Mouse (Mus musculus) kidney, adult 9 months (tissue): ENCODE measurements at regions not wholly inside any gene's neighbourhood (a gene's known extent, or its start where the extent isn't known, plus 50 kb on each side); places are given as distances from the start of the nearest gene placed in this dataset.
"Not testable (repeated sequence)": the region's sequence is repeated elsewhere in the genome, so short reads cannot be mapped to it uniquely, and the experiment has no call there.

Experiments used
- DNase-seq: peaks from one replicate; pipeline ENCODE4 v3.0.0; 2022

- no peak for DNase-seq
These were observed 234.8 kb upstream of the Adarb2 start for GRCm38 (mm10) chr13:7967886-7968285.

GRCm38 (mm10) chr13:7994198-7994597 lies 208.5 kb upstream of the Adarb2 start:
- no peak for DNase-seq

GRCm38 (mm10) chr13:8030096-8030495 lies 172.6 kb upstream of the Adarb2 start:
- not testable (repeated sequence) for DNase-seq

GRCm38 (mm10) chr13:8050930-8051495 lies 151.7 kb upstream of the Adarb2 start:
- no peak for DNase-seq

- no peak for DNase-seq
These were observed 146.4 kb upstream of the Adarb2 start for GRCm38 (mm10) chr13:8056122-8056818.

GRCm38 (mm10) chr13:8087154-8087553 lies 115.5 kb upstream of the Adarb2 start:
- DNase-seq: peak; percentile 58

GRCm38 (mm10) chr13:8089519-8089918 lies 113.1 kb upstream of the Adarb2 start:
- DNase-seq: no peak

- DNase-seq: no peak
These were observed 94.0 kb upstream of the Adarb2 start for GRCm38 (mm10) chr13:8108701-8109100.

GRCm38 (mm10) chr13:8112953-8113352 lies 89.7 kb upstream of the Adarb2 start:
- DNase-seq: no peak

GRCm38 (mm10) chr13:8119013-8119412 lies 83.7 kb upstream of the Adarb2 start:
- no peak for DNase-seq

GRCm38 (mm10) chr13:8119986-8120385 lies 82.7 kb upstream of the Adarb2 start:
- DNase-seq: no peak

- DNase-seq: no peak
These were observed 67.9 kb upstream of the Adarb2 start for GRCm38 (mm10) chr13:8134764-8135163.

- peak; percentile 31 for DNase-seq
These were observed 63.3 kb upstream of the Adarb2 start for GRCm38 (mm10) chr13:8139396-8139795.

GRCm38 (mm10) chr13:8152168-8152567 lies 50.5 kb upstream of the Adarb2 start:
- DNase-seq: no peak
